Mouse (Mus musculus) olfactory bulb, adult 2 months (tissue): ENCODE measurements around the gene Lgi4.

Experiments
- CTCF ChIP-seq: fragments of 200-500 bp; IDR thresholded peaks from 2 replicates; pipeline ENCODE4 v1.5.1; 2012; ENCODE audit warnings: low read depth, mild to moderate bottlenecking, low read length, moderate library complexity; ENCODE audit not compliant: insufficient read depth
- POLR2A ChIP-seq: fragments of 200-500 bp; IDR thresholded peaks from 2 replicates; pipeline ENCODE4 v1.6.1; 2012; ENCODE audit warnings: mild to moderate bottlenecking, low read depth, low read length, moderate library complexity; ENCODE audit not compliant: insufficient read depth

GRCm38 (mm10) chr7:31118486-31118885 is 59.3 kb downstream of the Lgi4 start:
- TF ChIP-seq POLR2A (no peak), CTCF (no peak)
